Mouse (Mus musculus) layer of hippocampus, postnatal 10 days (tissue): ENCODE measurements around the gene Bcr. TPM values are rescaled to one million over a fixed set of nuclear protein-coding genes. Genes with fewer than 3 reads are reported as not detected.

Experiments
- DNase-seq, 2 experiments: peaks; one replicate each; pipeline ENCODE4 v3.0.0; 2021; ENCODE audit warnings: low spot score in 2 of 2
- total RNA-seq, 2 experiments: library from RNA; stranded (reverse); gene quantifications; 2 replicates each; pipeline ENCODE4 v1.2.3; 2021

The Bcr gene
- total RNA-seq, 2 experiments from 2014 or later, result 71.2 to 76.3 TPM

GRCm38 (mm10) chr10:75056255-75056654, 4.1 kb upstream of the Bcr start:
- peak; percentile 57 to 58 for DNase-seq

GRCm38 (mm10) chr10:75058336-75058735, 2.1 kb upstream of the Bcr start:
- no peak for DNase-seq

GRCm38 (mm10) chr10:75058761-75059395, 1.5 kb upstream of the Bcr start:
- no peak for DNase-seq

- DNase-seq, result peak; percentile 75 to 82
These were observed 996 bp upstream of the Bcr start for GRCm38 (mm10) chr10:75059396-75059795.

- peak; percentile 43 to 56 for DNase-seq
These were observed 447 bp downstream of the Bcr start for GRCm38 (mm10) chr10:75060843-75061235.

DNA sequence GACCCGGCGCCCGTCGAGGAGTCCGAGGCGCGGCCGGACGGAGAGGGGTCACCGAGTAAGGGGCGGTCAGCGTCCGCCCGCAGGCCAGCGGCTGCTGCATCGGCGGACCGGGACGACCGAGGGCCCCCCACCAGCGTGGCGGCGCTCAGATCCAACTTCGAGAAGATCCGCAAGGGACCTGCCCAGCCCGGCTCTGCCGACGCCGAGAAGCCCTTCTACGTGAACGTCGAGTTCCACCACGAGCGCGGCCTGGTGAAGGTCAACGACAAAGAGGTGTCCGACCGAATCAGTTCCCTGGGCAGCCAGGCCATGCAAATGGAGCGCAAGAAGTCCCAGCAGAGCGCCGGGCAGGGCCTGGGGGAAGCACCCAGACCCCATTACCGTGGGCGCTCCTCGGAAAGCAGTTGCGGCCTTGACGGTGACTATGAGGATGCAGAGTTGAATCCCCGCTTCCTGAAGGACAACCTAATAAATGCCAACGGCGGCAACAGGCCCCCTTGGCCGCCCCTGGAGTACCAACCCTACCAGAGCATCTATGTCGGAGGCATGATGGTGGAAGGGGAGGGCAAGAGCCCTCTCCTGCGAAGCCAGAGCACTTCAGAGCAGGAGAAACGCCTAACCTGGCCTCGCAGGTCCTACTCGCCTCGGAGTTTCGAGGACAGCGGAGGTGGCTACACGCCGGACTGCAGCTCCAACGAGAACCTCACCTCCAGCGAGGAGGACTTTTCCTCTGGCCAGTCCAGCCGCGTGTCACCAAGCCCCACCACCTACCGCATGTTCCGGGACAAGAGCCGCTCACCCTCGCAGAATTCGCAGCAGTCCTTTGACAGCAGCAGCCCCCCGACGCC, 1.2 kb downstream of the Bcr start:
- peak; percentile 34 to 53 for DNase-seq

GRCm38 (mm10) chr10:75062189-75062561, 1.8 kb downstream of the Bcr start:
- DNase-seq, result peak in 1 of 2 experiments; percentile 54

GRCm38 (mm10) chr10:75062621-75063020, 2.2 kb downstream of the Bcr start:
- no peak for DNase-seq

- DNase-seq, result no peak
These were observed 3.0 kb downstream of the Bcr start for GRCm38 (mm10) chr10:75063301-75063965.

- DNase-seq, result no peak
These were observed 5.3 kb downstream of the Bcr start for GRCm38 (mm10) chr10:75065691-75066090.

- no peak for DNase-seq
These were observed 7.1 kb downstream of the Bcr start for GRCm38 (mm10) chr10:75067446-75067845.

DNA sequence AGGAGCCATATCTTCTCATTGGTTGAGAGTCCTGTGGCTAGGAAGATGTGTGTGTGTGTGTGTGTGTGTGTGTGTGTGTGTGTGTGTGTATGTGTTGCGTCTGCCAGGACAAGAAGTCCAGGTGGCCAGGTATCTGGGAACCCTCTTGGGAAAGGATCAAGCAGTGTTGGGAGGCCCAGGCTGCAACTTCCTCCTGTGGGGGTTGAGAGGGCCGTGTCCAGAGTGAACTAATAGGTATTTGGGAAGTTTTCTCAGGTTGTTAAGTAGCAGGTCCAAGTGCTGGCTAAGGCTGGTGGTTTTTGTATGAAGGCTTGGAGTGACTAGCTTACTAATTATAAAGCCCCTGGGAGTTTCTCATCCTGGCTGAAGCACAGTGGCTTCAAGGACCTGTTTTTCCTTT, 7.7 kb downstream of the Bcr start:
- DNase-seq, result no peak

DNA sequence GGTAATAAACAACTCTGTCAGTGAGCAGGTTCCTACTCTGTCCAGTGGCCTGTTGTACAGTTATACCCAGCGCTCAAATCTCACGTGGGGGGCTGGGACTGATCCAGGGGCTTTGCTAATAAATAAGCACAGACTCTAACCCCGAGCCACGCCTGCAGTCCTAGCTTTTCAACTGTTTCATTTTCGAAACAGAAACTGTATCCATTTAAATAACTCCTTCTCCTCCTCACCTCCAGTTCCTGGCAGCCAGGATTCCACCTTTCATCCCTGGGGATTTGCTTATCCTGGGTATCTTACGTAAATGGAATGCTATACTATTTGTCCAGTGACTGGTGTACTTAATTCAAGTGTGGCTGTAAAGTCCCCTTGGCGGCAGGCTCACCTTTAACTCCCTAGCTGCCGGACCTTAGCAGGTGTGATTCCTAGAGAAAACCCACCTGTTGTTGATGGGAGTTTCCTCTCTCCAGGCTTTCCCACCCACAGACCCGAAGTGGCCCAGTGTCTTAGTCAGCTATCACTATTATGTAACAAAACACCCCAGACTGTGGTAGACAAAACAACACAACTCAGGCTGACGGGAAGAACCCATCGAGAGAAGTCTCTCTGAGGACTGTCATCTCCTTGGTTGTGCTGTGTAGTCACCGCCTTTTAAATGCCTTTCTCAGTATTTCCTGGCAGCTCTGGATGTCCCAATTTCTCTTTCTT, 8.4 kb downstream of the Bcr start:
- DNase-seq, result no peak

DNA sequence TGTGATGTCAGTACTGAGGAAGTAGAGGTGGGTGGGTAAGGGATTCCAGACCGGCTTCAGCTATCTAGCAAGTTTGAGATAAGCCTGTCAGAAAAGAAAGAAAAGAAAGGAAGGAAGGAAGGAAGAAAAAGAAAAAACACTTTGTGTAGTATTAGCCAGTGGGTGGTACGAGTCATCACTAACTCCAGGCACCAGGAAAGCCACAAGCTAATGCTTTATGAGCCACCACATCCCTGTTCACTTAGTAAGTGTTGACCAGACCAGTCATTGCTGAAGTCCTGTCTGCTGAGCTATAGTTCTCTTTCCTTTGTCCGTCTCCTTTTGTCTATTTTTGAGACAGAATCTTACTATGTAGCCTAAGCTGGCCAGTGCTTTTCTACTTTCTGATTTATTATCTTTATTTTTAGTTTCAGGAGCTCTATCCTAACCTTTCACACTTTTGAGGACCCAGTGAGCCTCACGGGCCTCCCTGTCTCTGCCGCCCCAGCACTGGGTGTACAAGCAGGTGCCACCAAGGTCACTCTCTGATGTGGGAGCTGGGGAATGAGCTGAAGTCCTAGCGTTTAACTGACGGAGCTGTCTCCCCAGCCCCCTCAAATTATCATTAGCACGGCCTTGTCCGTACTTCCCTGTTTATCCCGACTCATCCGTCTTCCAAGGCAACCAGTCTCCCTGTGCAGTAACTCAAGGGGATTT, 10.0 kb downstream of the Bcr start:
- DNase-seq, result no peak

- DNase-seq, result no peak
These were observed 15.3 kb downstream of the Bcr start for GRCm38 (mm10) chr10:75075665-75076064.

DNA sequence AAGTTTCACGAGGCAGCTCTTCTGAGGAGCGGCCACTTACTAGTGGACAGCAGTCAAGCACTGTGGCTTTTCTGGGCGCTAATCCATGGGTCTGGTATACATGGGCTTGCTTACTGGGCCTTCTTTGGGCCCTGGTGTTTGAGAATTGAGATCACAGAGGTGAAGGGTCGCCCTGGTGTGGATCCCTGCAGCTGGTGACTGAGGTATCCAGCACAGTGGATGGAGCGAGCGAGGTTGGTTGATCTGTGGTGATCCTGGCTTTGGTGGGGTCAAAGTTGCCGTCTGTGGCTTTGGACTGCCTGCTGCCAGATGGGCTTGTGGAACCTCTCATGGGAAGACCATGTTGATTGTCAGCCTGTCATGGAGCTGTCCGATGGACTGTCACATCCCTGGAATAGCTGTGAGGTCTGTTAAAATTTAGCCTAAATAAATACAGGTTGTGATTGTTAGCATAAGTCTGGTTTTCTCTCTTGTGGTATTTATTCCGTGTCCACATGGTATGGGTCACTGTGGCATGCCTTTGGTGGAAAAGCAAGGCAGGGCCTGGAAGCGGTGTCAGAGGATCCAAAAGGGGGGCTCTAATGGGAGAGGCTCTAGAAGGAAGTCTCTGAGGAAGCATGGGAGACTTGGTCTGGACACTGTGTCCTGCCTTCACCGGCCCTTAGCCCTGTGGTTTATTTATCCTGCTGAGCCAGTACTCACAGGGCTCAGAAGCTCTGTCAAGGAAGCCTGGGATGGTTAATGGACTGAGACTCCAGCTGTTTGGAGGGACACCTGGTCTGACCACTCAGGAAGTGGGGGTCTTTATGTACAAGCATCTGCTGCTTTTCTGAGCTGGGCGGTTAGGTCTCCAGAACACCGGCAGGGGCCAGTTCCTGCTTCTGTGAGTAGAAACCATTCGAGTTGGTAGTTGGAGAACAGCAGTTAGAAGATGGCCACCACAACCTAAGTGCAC, 18.1 kb downstream of the Bcr start:
- DNase-seq, result no peak

DNA sequence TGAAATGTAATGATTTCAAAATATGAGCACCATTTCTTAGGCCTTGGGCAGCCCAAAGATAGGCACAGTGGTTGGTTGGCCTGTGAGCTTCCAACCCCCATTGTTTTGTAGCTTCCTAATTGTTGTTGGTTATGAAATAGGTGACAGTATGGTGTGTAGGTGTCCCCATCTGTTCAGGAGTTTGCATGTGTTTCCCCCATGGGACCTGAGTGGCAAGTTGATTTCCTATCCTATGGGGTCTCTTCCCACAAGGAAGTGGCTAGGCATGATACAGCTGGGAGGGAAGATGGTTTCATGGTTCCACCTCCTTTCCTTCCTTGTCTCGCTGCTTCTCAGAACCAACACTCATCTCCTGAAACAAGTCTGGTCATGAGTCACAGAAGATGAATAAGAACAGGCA, 24.9 kb downstream of the Bcr start:
- DNase-seq, result no peak

- no peak for DNase-seq
These were observed 28.1 kb downstream of the Bcr start for GRCm38 (mm10) chr10:75088471-75088870.

GRCm38 (mm10) chr10:75091478-75092152, 31.2 kb downstream of the Bcr start:
- DNase-seq, result no peak
